Mouse (Mus musculus): ENCODE results near the gene Hnf1a.
"Not testable (repeated sequence)": the region's sequence is repeated elsewhere in the genome, so short reads cannot be mapped to it uniquely, and the experiment has no call there.

The Hnf1a gene

GRCm38 (mm10) chr5:114941138-114941537, 29.8 kb downstream of the Hnf1a start:
- DNase-seq, result not testable (repeated sequence)

GRCm38 (mm10) chr5:114935838-114936237, 35.1 kb downstream of the Hnf1a start:
- no peak for DNase-seq

GRCm38 (mm10) chr5:114933206-114933605, 37.7 kb downstream of the Hnf1a start:
- DNase-seq, result no peak

- DNase-seq, result no peak
Observed at GRCm38 (mm10) chr5:114931626-114932025, 39.3 kb downstream of the Hnf1a start.

- DNase-seq, result no peak
Observed at GRCm38 (mm10) chr5:114926753-114927152, 44.1 kb downstream of the Hnf1a start.

GRCm38 (mm10) chr5:114926153-114926684, 44.7 kb downstream of the Hnf1a start:
- DNase-seq, result no peak

GRCm38 (mm10) chr5:114922998-114923473, 47.9 kb downstream of the Hnf1a start, which contains the start of gene Oasl1:
Gene Oasl1 (plus strand): TSS chr5:114923240.
- peak; percentile 31 to 40 for DNase-seq

GRCm38 (mm10) chr5:114922366-114922731, 48.5 kb downstream of the Hnf1a start:
- no peak for DNase-seq

GRCm38 (mm10) chr5:114921551-114922365, 49.1 kb downstream of the Hnf1a start:
- peak; percentile 69 to 81 for DNase-seq

- DNase-seq, result not testable (repeated sequence)
Observed at GRCm38 (mm10) chr5:114917357-114917756, 53.5 kb downstream of the Hnf1a start.

- no peak for DNase-seq
Observed at GRCm38 (mm10) chr5:114916777-114917176, 54.1 kb downstream of the Hnf1a start.

- no peak for DNase-seq
Observed at GRCm38 (mm10) chr5:114915854-114916253, 55.0 kb downstream of the Hnf1a start.

- no peak for DNase-seq
Observed at GRCm38 (mm10) chr5:114914855-114915254, 56.0 kb downstream of the Hnf1a start.

GRCm38 (mm10) chr5:114913686-114914085, 57.2 kb downstream of the Hnf1a start:
- DNase-seq, result no peak

- no peak for DNase-seq
Observed at GRCm38 (mm10) chr5:114908598-114909305, 62.1 kb downstream of the Hnf1a start.

GRCm38 (mm10) chr5:114902413-114902812, 68.5 kb downstream of the Hnf1a start:
- DNase-seq, result peak; percentile 33 to 38

Data from thymus, postnatal 36 days (tissue).